Mouse (Mus musculus) thymus, postnatal 36 days (tissue): ENCODE data around the gene Pacrg.

ENCODE experiments used
- DNase-seq, 2 experiments: peaks; one replicate each; pipeline ENCODE4 v3.0.0; 2022; ENCODE audit warnings: mixed read lengths in 2 of 2

Pacrg gene

GRCm38 (mm10) chr17:10737966-10738365 lies 102.1 kb downstream of the Pacrg start:
- DNase-seq = no peak

DNA sequence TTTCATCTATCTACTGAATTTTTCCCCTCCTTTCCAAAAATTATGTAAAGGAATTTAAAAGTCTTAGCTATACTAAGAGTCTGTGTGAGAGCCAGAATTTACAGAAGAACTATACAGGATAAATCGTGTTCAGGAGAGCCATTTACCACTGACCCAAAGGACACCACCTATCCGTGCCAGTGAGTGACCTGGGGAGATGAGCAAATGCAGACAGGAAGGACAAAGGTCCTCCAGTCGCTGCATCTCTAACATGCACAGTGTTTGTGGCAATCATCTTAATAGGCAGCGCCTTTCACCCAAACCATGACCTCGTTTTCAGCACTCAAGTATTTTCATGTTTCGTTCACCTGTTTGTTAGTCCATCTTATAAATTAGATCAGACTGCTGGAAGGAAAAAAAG lies 105.4 kb downstream of the Pacrg start:
- no peak for DNase-seq

DNA sequence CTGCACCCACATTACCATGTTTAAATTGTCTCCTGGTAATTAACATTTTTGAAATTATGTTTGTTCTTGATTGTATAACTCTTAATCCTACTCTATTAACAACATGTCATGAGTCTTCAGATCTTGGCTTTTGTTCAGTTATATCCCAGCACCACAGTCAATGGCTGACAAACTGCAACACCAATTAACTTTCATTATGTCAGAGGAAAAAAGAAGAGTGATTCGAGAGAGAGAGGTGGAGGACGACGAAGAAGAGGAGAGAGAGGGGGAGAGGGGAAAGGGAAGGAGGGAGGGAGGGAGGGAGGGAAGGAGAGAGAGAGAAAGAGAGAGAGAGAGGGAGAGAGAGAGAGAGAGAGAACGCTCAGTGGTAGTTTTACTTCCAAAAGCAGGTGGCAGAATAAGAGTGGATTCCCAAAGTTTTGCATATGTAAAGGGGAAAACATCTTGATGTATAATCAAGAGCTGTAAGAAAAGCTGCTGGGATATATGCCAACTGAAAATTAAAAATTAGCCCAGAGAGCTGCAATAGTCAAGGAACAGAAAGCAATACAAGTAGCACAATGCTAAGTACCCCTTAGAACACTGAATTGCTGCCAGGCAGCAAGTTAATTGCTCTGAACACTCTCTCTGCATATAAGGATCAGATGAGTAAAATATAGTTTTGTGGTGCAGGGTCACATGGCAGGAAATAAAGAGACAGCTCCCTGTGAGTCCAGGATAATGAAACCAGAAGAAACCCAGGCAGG lies 107.6 kb downstream of the Pacrg start:
- DNase-seq = no peak

GRCm38 (mm10) chr17:10724853-10725252 lies 115.3 kb downstream of the Pacrg start:
- no peak for DNase-seq

GRCm38 (mm10) chr17:10721562-10721961 lies 118.5 kb downstream of the Pacrg start:
- DNase-seq = no peak

DNA sequence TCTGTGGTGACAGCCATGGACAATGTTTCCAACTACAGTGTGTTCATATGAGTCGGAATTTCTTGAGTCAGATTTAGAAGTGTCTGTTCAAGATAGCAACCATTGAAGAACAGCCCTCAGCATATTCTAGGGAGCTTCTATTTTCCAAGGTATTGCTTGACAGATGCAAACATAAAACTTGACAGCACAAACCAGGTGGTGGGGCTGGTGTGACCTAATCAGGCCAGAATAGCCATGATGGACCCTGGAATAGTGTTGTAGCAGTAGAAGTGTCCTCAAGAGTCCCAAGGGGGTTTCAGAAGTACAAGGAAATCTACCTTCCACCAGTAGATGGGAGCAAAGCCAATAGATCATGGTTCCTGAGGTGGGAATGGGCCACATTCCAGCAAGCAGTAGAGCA lies 123.0 kb downstream of the Pacrg start:
- DNase-seq = no peak

- no peak for DNase-seq
Observed at GRCm38 (mm10) chr17:10702781-10703180, 137.3 kb downstream of the Pacrg start.

DNA sequence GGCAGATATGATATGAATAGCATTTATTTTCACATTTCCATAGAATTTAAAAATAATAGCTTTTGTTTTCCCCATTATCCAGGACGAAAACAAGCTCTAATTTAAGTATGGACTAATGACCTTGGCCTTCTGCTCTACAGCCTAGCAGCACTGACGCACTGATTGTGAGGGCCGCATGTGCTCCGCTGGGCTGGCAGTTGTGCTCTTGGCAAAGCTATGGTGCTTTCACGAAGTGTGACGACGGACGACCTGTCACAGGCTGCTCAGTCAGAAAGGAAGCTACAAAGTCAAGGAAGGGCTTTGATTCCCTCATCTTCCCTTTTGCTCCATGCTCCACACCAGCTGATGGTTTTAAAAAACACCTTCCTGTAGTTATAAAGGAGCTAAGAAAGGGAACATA lies 142.1 kb downstream of the Pacrg start:
- no peak for DNase-seq

- DNase-seq = no peak
Observed at GRCm38 (mm10) chr17:10695421-10695820, 144.7 kb downstream of the Pacrg start.

- no peak for DNase-seq
Observed at GRCm38 (mm10) chr17:10677098-10677497, 163.0 kb downstream of the Pacrg start.

DNA sequence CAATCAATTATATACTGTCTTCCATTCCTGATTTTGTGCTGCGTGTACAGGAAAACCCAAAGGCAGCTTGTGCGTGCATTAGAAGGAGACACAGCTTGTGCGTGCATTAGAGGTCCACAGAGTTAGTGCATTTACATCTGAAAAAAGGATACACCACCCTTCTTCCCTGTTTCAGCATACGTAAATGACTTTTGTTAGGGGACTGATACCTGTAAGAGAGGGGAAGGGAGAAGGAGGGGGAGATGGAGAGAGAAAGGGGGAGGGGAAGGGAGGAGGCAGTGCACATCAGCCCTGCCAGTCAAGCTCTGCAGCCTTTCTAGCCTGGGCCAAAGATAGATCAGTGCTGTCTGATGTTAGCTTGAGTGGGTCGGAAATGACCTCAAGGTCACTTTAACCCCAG lies 164.6 kb downstream of the Pacrg start:
- no peak for DNase-seq

- no peak for DNase-seq
Observed at GRCm38 (mm10) chr17:10675048-10675447, 165.1 kb downstream of the Pacrg start.

DNA sequence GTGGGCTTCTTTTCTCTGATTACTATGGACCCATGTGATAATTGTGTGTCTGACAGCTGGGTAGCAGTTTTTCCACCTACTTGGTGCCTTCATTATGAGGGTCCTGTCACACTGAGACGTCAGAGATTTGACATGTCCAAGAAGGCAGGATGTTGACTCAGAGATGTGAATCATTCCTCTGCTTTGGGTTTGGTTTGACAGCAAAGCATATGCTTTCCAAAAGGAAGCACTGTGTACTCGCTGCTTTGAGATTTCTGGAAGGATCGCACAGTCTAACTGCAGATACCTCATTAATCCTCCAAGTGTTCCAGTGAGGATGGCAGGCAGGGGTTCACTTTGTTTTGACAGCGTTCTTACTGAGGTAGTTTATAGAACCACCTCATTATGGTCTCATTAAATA lies 178.8 kb downstream of the Pacrg start:
- no peak for DNase-seq

DNA sequence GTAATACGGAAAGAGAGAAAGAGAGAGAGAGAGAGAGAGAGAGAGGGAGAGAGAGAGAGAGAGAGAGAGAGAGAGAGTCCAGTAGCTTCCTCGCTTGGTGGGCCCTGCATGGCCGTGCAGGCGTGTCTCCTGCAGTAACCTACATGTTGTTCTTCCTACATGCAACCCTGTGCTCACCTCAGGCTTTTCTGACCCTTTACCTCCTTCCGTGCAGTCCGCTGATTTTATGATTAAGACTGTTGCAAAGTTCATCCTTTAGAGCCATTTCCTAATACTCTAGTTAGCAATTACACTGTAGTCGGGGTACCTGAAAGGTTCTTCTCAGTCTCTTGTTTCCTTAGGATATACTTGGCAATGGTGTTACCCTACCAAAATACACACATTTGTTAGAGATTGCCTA lies 196.5 kb downstream of the Pacrg start:
- DNase-seq = no peak

GRCm38 (mm10) chr17:10639816-10640215 lies 200.3 kb downstream of the Pacrg start:
- no peak for DNase-seq

DNA sequence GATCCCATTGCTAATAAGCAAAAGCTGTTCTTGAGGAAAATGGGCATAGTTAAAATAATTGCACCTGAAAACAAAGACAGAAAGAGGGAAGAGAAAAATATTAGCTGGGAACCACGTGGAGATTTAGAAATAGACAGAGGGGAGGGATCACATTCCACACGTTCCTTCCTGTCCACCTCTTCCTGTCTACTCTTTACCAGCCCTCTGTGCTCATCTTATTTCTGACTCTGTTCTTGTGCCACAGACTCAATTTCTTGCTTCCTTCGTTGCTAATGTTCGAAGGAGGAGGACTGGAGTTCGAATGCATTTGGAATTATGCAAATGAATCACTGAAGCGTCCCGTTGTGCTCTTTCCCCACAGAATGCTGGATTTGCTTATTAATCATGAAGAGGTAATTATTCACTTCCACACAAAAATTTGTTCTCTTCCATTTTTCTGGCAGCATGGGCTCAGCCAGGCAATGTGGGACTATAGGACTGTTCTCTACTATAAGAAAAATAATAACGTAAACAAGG lies 204.1 kb downstream of the Pacrg start:
- no peak for DNase-seq

GRCm38 (mm10) chr17:10635470-10635869 lies 204.6 kb downstream of the Pacrg start:
- no peak for DNase-seq

DNA sequence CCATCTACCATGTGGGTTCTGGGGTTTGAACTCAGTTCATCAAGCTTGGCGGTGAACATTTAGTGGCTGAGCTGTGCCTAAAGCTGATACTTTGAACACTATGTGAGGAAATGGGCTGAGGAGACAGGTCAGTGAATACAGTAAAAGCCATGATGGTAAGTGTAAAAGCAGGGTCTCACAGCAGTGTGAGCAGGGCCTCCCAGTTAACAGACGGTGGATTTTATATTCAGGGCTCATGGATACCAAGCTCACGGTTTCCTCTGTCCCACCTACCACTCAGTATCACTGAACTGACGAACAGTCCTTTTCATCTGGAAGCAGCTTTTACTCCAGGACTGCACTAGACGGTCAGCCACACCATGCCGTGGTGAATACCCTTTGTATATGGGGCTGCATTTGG lies 205.1 kb downstream of the Pacrg start:
- no peak for DNase-seq

DNA sequence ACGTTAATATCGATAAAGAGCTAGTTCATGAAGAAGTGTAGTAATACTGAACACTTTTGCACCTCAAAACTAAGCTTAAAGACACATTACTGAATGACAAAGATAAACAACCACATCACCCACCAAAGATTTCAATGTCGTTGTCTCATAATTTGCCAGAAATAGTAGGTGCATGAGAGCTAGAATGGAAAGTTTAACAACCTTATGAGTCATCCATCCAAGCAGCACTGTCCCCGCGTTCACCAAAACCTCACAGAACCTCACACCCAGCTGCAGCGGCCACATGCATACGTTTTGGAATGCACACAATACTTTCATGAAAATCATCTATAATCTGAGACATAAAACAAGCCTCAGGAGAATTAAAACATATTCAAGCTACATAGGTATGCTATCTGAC lies 206.3 kb downstream of the Pacrg start:
- DNase-seq = no peak

DNA sequence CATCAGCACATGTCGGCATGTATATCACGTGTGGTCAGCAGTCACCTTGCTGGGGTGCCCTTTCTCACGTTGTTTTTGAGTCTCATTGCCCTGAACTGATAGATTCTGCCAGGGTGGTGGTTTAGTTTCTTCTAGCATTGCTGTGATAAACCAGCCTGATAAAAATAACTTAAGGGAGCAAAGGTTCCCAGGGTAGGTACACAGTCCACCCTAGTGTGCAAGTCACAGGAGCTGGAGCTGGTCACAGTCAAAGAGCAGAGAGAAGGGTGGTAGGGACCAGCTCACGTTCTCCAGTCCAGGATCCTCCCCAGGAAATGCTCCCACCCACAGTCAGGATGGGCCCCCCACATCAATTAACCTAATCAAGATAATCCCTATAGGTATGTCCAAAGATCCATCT lies 211.9 kb downstream of the Pacrg start:
- no peak for DNase-seq

DNA sequence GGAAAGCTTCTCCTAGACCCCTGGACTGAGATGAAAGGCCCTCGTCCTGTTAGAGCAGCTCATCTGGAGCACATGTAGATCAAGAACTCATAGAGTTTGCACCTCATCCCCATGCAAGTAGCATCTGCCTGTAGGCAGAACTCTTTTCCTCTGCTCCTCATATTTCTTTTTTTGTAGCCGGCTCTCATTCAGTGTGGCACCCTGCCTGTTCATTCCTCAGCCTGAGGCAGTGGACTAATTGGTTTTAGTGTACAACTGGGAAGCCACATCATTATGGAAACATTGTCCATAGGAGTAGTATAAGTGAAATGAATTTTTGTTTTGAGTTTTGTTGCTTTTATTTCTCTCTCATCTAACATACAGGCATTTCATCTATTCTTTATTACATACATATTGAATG lies 212.6 kb downstream of the Pacrg start:
- DNase-seq = no peak

DNA sequence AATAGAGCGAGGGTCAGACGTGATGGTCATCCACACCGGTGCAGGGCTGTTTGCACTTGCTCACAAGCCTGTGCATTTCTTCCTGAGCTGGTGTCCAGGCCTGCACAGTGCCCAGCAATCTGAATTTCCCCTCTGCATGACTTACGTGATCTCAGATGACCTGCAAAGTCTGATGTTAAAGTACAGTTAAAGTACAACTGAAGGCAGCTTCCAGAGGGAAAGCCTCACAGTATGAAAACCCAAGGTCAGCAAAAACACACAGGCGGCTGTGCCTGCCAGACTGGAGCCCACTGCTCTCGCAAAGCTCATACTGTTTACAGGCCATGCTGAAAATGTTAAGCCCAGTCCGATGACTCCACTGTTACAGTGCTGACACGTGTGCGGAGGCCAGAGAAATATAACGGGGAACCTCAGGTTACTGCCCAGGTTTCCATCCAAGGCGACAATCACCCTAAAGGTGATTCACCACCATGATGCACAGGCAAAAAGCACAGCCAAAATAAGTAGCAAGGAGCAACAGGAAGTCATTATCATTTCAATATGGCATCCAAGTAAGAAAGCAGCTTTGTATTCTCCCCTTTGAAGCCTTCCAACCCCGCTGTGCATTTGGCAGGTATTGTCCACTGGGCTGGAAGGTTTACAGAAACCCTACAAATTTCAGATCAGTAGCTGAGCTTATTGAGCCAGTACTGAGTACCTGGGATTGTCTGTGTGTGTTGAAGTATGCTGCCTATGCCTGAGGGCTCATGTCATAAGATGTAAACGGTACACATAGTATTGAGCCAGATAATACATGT lies 213.6 kb downstream of the Pacrg start:
- no peak for DNase-seq

GRCm38 (mm10) chr17:10624699-10625424 lies 215.2 kb downstream of the Pacrg start:
- DNase-seq = no peak

- DNase-seq = no peak
Observed at GRCm38 (mm10) chr17:10620621-10621020, 219.5 kb downstream of the Pacrg start.
